Comparison of ENCODE assay signal across 12 mouse cellular contexts in the genomic region with DNA sequence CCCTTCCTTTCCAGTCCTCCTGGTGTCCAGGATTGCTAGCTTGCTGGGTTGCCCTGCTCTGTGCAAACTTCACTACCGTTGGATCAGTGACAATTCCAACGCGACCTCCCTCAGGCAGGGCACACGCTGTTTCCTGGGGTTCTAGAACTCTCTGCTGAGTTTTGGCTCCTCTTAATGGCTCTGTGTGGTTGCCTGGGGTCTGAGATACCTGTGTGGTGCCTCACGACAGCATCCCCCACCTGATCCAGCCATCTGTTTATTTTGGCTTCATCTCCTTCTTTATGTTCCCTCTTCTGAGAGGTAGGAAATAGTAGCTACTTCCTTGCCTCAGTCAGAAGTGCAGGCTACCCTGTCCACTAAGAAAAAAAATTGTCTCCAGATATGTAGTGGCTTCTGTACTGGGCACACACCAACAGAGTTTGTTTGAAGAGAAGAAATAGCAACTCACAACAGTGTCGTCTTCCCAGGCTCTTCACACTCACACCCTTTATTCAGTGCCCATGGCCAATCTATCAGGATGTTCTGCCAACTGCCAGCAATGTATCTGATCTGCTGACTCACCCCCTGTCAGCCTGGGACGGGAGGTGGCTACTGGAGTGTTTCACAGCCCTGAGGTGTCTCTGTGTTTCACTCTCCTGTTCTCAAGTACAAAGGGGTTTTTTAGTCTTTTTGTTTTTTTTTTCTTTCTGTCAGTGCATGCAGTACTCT.
DNase-seq lines count a peak whose midpoint lies in the region; ATAC-seq and TF ChIP-seq lines count a peak whose summit lies in the region.
"Had no signal": no experiment of that assay in that cellular context is flagged by ENCODE, and none has a peak within 500 bp of the region (broad histone marks: within the 10 kb centered on the region; RNA-seq: fewer than 3 reads in every experiment).

No protein-coding gene starts in this region.

- TF ChIP-seq CTCF in lung, embryonic 14.5 days (IDR thresholded peaks at IDR 0.05; ENCODE audit: low read depth), result no peak

- ATAC-seq in lung, embryonic 14.5 days (ENCODE audit: insufficient read depth), result no peak
- ATAC-seq: activated CD4-positive, CD25-positive, alpha-beta regulatory T cell, adult 4 months had no signal

- peaks cover 7% of the 10 kb centered on the region for H3K4me1 ChIP-seq in lung, embryonic 14.5 days (ENCODE audit: insufficient read depth)
- H3K4me1 ChIP-seq: heart, embryonic 15.5 days; midbrain, embryonic 12.5 days had no signal

- WGBS in lung, embryonic 14.5 days, result 48% methylated on average over 7 of the region's 7 CpGs

- peak; percentile 51 for DNase-seq in lung, embryonic 14.5 days
- no peak for DNase-seq in lung, postnatal 25 days (ENCODE audit: low spot score)
- peak; percentile 28 to 48 for DNase-seq in adrenal gland, postnatal 36 days
- DNase-seq in cerebellum, adult 9-11 months, result peak; percentile 79
- DNase-seq in layer of hippocampus, postnatal 36 days, result no peak
- no peak for DNase-seq in gastrocnemius, postnatal 25 days
- DNase-seq: layer of hippocampus, adult 9-11 months; lung, adult 2 months had no signal

- H3K27ac ChIP-seq in lung, embryonic 14.5 days (ENCODE audit: low read depth), result no peak overlapping the region
- H3K27ac ChIP-seq: heart, embryonic 15.5 days; midbrain, embryonic 12.5 days had no signal

- no peaks in the 10 kb centered on the region for H3K79me2 ChIP-seq in myocyte (ENCODE audit: control insufficient read depth, insufficient read depth)

- H3K4me2 ChIP-seq in lung, embryonic 14.5 days, result no peak overlapping the region
- H3K4me2 ChIP-seq in myocyte (ENCODE audit: low read depth), result peak overlapping the region; percentile 1
- H3K4me2 ChIP-seq: heart, embryonic 15.5 days; midbrain, embryonic 12.5 days had no signal

- no peaks in the 10 kb centered on the region for H3K9me3 ChIP-seq in lung, embryonic 14.5 days (ENCODE audit: low read depth, low read length)
- H3K9me3 ChIP-seq: heart, embryonic 15.5 days; midbrain, embryonic 12.5 days had no signal

- no peak overlapping the region for H3ac ChIP-seq in myocyte (ENCODE audit: control insufficient read depth, insufficient read length)

- H3K36me3 ChIP-seq in lung, embryonic 14.5 days (ENCODE audit: insufficient read depth), result no peaks in the 10 kb centered on the region
- H3K36me3 ChIP-seq in myocyte (ENCODE audit: control insufficient read depth, insufficient read depth), result no peaks in the 10 kb centered on the region
- H3K36me3 ChIP-seq: heart, embryonic 15.5 days; midbrain, embryonic 12.5 days had no signal

- no peaks in the 10 kb centered on the region for H3K27me3 ChIP-seq in lung, embryonic 14.5 days (ENCODE audit: insufficient read depth, low read length)
- no peaks in the 10 kb centered on the region for H3K27me3 ChIP-seq in myocyte (ENCODE audit: control insufficient read depth, insufficient read depth, insufficient read length)
- H3K27me3 ChIP-seq: heart, embryonic 15.5 days; midbrain, embryonic 12.5 days had no signal

- TF ChIP-seq POLR2A in myocyte (IDR thresholded peaks at IDR 0.05; ENCODE audit: insufficient read length, low read depth), result no peak

- H3K9ac ChIP-seq in lung, embryonic 14.5 days, result no peak overlapping the region
- H3K9ac ChIP-seq: heart, embryonic 15.5 days; midbrain, embryonic 12.5 days had no signal

- no peak overlapping the region for H3K4me3 ChIP-seq in lung, embryonic 14.5 days (ENCODE audit: low read depth, low read length)
- no peak overlapping the region for H3K4me3 ChIP-seq in myocyte
- H3K4me3 ChIP-seq: heart, embryonic 15.5 days; midbrain, embryonic 12.5 days had no signal

TF ChIP-seq in myocyte, 11 proteins besides CTCF, POLR2A, EP300 and RAD21:
- TF ChIP-seq MAX (IDR thresholded peaks at IDR 0.05; ENCODE audit: low read depth), result no peak
- TF ChIP-seq E2F4 (IDR thresholded peaks at IDR 0.05; ENCODE audit: insufficient read depth), result no peak
- no peak for TF ChIP-seq SRF (IDR thresholded peaks at IDR 0.05; ENCODE audit: control insufficient read depth, insufficient read length, low read depth)
- TF ChIP-seq MYOD1 (IDR thresholded peaks at IDR 0.05; ENCODE audit: control insufficient read depth in 1 of 3, insufficient read length in 2 of 3, low read depth in 2 of 3), result no peak
- no peak for TF ChIP-seq CEBPB (IDR thresholded peaks at IDR 0.05; ENCODE audit: insufficient read depth, poor library complexity, severe bottlenecking)
- no peak for TF ChIP-seq REST (IDR thresholded peaks at IDR 0.05; ENCODE audit: insufficient read depth, insufficient read length)
- no peak for TF ChIP-seq TCF3 (IDR thresholded peaks at IDR 0.05; ENCODE audit: insufficient read length, low read depth)
- TF ChIP-seq MYOG (IDR thresholded peaks at IDR 0.05; ENCODE audit: control insufficient read depth in 1 of 3, insufficient read depth in 1 of 3, insufficient read length in 2 of 3, low read depth in 2 of 3), result no peak
- TF ChIP-seq POLR2AphosphoS2 (IDR thresholded peaks at IDR 0.05; ENCODE audit: insufficient read length, low read depth), result no peak
- TF ChIP-seq TCF12 (IDR thresholded peaks at IDR 0.05; ENCODE audit: insufficient read depth, poor library complexity, severe bottlenecking), result no peak
- TF ChIP-seq USF1 (IDR thresholded peaks at IDR 0.05; ENCODE audit: low read depth), result no peak

Comparison
In these comparisons a context has a peak if more than half of its experiments do, and no peak if none do; other contexts are left out.
1. DNase-seq: peak in lung, embryonic 14.5 days (single experiment), adrenal gland, postnatal 36 days (2 of 2) and cerebellum, adult 9-11 months (single experiment); none in lung, postnatal 25 days (single experiment), layer of hippocampus, postnatal 36 days (0 of 2) and gastrocnemius, postnatal 25 days (single experiment).